In the genomic region with DNA sequence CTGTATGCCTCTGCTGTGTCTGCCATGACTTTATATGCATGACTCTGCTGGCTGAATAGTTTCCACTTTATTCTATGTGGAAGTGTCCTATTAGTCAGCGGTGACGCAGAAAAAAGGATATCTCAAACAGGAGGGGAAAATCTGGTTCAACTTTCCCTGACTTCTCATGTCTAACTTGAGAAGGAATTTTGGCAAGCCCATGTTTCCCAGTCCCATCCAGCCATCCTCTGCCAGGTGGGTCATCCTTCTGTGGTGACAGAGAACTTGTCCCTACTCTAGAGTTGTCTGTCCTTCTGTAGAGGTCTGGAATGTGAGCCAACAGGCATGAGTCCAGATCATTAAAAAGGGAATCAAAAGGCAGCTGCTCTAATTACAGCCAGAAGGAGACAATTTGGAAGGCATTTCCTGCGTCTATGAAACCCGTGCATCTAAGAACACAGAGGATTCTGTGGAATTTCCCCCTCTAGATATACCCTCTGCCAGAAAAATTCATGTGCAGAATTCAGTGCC, we compare ENCODE assay signal across 12 mouse cellular contexts. TPM values are rescaled to one million over a fixed set of nuclear protein-coding genes. Genes with fewer than 3 reads are reported as not detected.
A peak's percentile ranks its signal among the peaks of the same experiment; 100 is the strongest.
DNase-seq lines count a peak whose midpoint lies in the region; ATAC-seq and TF ChIP-seq lines count a peak whose summit lies in the region.
"Had no signal": no experiment of that assay in that cellular context is flagged by ENCODE, and none has a peak within 500 bp of the region (broad histone marks: within the 10 kb centered on the region; RNA-seq: fewer than 3 reads in every experiment).

No protein-coding gene starts in this region.

- no peaks in the 10 kb centered on the region for H3K79me3 ChIP-seq in C2C12 (ENCODE audit: low read depth)

- no peak overlapping the region for H3ac ChIP-seq in C2C12 (ENCODE audit: control insufficient read depth, insufficient read length, low read depth)

- no peaks in the 10 kb centered on the region for H3K79me2 ChIP-seq in C2C12 (ENCODE audit: control insufficient read depth, insufficient read depth)

- 48% methylated on average over 4 of the region's 4 CpGs for WGBS in forebrain, postnatal 0 days
- 76% methylated on average over 4 of the region's 4 CpGs for whole genome bisulfite sequencing in forebrain, embryonic 12.5 days
- 65% methylated on average over 4 of the region's 4 CpGs for WGBS in embryonic facial prominence, embryonic 10.5 days

- no peak overlapping the region for H3K4me2 ChIP-seq in forebrain, postnatal 0 days (ENCODE audit: low read depth)
- H3K4me2 ChIP-seq in forebrain, embryonic 12.5 days, result no peak overlapping the region
- H3K4me2 ChIP-seq: limb, embryonic 13.5 days had no signal

- peak; percentile 43 for DNase-seq in forebrain, postnatal 0 days
- peak; percentile 14 to 25 for DNase-seq in layer of hippocampus, adult 18-20 months (ENCODE audit: low spot score in 2 of 2)
- DNase-seq in layer of hippocampus, adult 8-10 months (ENCODE audit: low spot score in 2 of 2), result no peak
- no peak for DNase-seq in embryonic facial prominence, embryonic 10.5 days (ENCODE audit: low spot score)
- no peak for DNase-seq in thymus, postnatal 4 days
- DNase-seq: B cell, adult 2 months; lung, postnatal 14 days had no signal

- no peaks in the 10 kb centered on the region for H3K36me3 ChIP-seq in forebrain, postnatal 0 days (ENCODE audit: insufficient read depth)
- H3K36me3 ChIP-seq in forebrain, embryonic 12.5 days (replicated peaks), result no peaks in the 10 kb centered on the region
- H3K36me3 ChIP-seq in C2C12 (ENCODE audit: control insufficient read depth, insufficient read depth), result no peaks in the 10 kb centered on the region
- no peaks in the 10 kb centered on the region for H3K36me3 ChIP-seq in embryonic facial prominence, embryonic 10.5 days (replicated peaks)
- H3K36me3 ChIP-seq: limb, embryonic 13.5 days had no signal

- peak; percentile 32; the same call in 1 of the 2 replicates for ATAC-seq in forebrain, postnatal 0 days
- no peak for ATAC-seq in forebrain, embryonic 12.5 days (ENCODE audit: low FRiP score)
- no peak for ATAC-seq in granulocyte monocyte progenitor cell, adult 5-6 weeks (replicated peaks; ENCODE audit: poor library complexity, severe bottlenecking)

- no peak overlapping the region for H3K4me3 ChIP-seq in forebrain, postnatal 0 days (ENCODE audit: low read depth, low read length)
- no peak overlapping the region for H3K4me3 ChIP-seq in forebrain, embryonic 12.5 days (replicated peaks)
- H3K4me3 ChIP-seq in C2C12 (ENCODE audit: insufficient read depth, poor library complexity, severe bottlenecking), result no peak overlapping the region
- H3K4me3 ChIP-seq in embryonic facial prominence, embryonic 10.5 days, result no peak overlapping the region
- H3K4me3 ChIP-seq: erythroblast, embryonic 14.5 days; limb, embryonic 13.5 days had no signal

- H3K9ac ChIP-seq in forebrain, postnatal 0 days, result no peak overlapping the region
- no peak overlapping the region for H3K9ac ChIP-seq in forebrain, embryonic 12.5 days
- H3K9ac ChIP-seq: limb, embryonic 13.5 days had no signal

- TF ChIP-seq CTCF in forebrain, postnatal 0 days (IDR thresholded peaks at IDR 0.05; ENCODE audit: low read depth), result no peak
- no peak for TF ChIP-seq CTCF in C2C12 (IDR thresholded peaks at IDR 0.05; ENCODE audit: control insufficient read depth, insufficient read depth, insufficient read length)

- no peaks in the 10 kb centered on the region; the same call in 1 of the 2 replicates for H3K4me1 ChIP-seq in forebrain, postnatal 0 days (ENCODE audit: insufficient read depth)
- H3K4me1 ChIP-seq in forebrain, embryonic 12.5 days, result peaks cover 3% of the 10 kb centered on the region; the same call in 1 of the 2 replicates
- H3K4me1 ChIP-seq in embryonic facial prominence, embryonic 10.5 days, result peaks cover 26% of the 10 kb centered on the region

- H3K27me3 ChIP-seq in forebrain, postnatal 0 days (ENCODE audit: insufficient read depth, low read length), result no peaks in the 10 kb centered on the region
- no peaks in the 10 kb centered on the region for H3K27me3 ChIP-seq in forebrain, embryonic 12.5 days
- no peaks in the 10 kb centered on the region for H3K27me3 ChIP-seq in C2C12 (ENCODE audit: control insufficient read depth, insufficient read depth, insufficient read length)
- H3K27me3 ChIP-seq in embryonic facial prominence, embryonic 10.5 days (replicated peaks; ENCODE audit: low read depth, poor library complexity, severe bottlenecking), result no peaks in the 10 kb centered on the region
- H3K27me3 ChIP-seq: limb, embryonic 13.5 days had no signal

- H3K27ac ChIP-seq in forebrain, postnatal 0 days (ENCODE audit: low read depth, low read length), result no peak overlapping the region
- no peak overlapping the region for H3K27ac ChIP-seq in forebrain, embryonic 12.5 days
- 0 out of 2 replicates have a peak overlapping the region, but pooled peaks have one; percentile 1 for H3K27ac ChIP-seq in embryonic facial prominence, embryonic 10.5 days (replicated peaks)
- H3K27ac ChIP-seq: limb, embryonic 13.5 days had no signal

- no peaks in the 10 kb centered on the region for H3K9me3 ChIP-seq in forebrain, postnatal 0 days (ENCODE audit: low read length)
- H3K9me3 ChIP-seq in forebrain, embryonic 12.5 days, result no peaks in the 10 kb centered on the region
- H3K9me3 ChIP-seq in embryonic facial prominence, embryonic 10.5 days, result no peaks in the 10 kb centered on the region
- H3K9me3 ChIP-seq: limb, embryonic 13.5 days had no signal

TF ChIP-seq in C2C12, 6 proteins besides CTCF, POLR2A, EP300 and RAD21:
- TF ChIP-seq FOSL1 (IDR thresholded peaks at IDR 0.05; ENCODE audit: insufficient read depth, low read length, poor library complexity, severe bottlenecking), result peak; percentile 34
- TF ChIP-seq MAX (IDR thresholded peaks at IDR 0.05), result no peak

RNA-seq across cellular contexts. Expression of gene Mtmr10, which starts 47.6 kb away (rescaled TPM):
- 9.0 and 9.5 TPM in 2 replicates for total RNA-seq in forebrain, postnatal 0 days (2014; rRNA removed)
- polyA plus RNA-seq in forebrain, postnatal 0 days (2015; fragmentation: Nextera tagmentation; extraction: Ambion mirVana), result 3.5 and 6.0 TPM in 2 replicates
- 12.3 and 12.4 TPM in 2 replicates for polyA plus RNA-seq in forebrain, embryonic 12.5 days (2016; fragmentation: Nextera tagmentation; extraction: Ambion mirVana)
- total RNA-seq in layer of hippocampus, adult 18-20 months (2021), result 10 to 100 TPM; 13.3 to 17.2 TPM
- 10 to 100 TPM; 19.2 to 24.9 (median 21.6) TPM for total RNA-seq in layer of hippocampus, adult 8-10 months (2022)
- 9.4 TPM for polyA plus RNA-seq in C2C12 (2012; fragmentation: generic; extraction: Trizol)
- polyA plus RNA-seq in embryonic facial prominence, embryonic 10.5 days (2016; fragmentation: Nextera tagmentation; extraction: Ambion mirVana), result 10.7 and 11.4 TPM in 2 replicates
- 3.5 and 7.8 TPM in 2 replicates for total RNA-seq in granulocyte monocyte progenitor cell, adult 5-6 weeks (2014; fragmentation: Nextera tagmentation)
- total RNA-seq in granulocyte monocyte progenitor cell, adult 5-6 weeks (2017), result 3.5 and 4.5 TPM in 2 replicates

Comparison
In these comparisons a context has a peak if more than half of its experiments do, and no peak if none do; other contexts are left out.
1. DNase-seq: peak in forebrain, postnatal 0 days (single experiment) and layer of hippocampus, adult 18-20 months (2 of 2); none in layer of hippocampus, adult 8-10 months (0 of 2), embryonic facial prominence, embryonic 10.5 days (single experiment) and thymus, postnatal 4 days (single experiment).